Mouse (Mus musculus): ENCODE data around the gene Rag2.

Rag2 gene

GRCm38 (mm10) chr2:101624526-101624925 is at the start of gene Rag2:
Gene Rag2, plus strand, starts transcription at chr2:101624718.
- DNase-seq (ENCODE audit: low spot score), result no peak

- no peak for DNase-seq (ENCODE audit: low spot score)
These were observed 47.3 kb upstream of the Rag2 start for GRCm38 (mm10) chr2:101577243-101577642.

GRCm38 (mm10) chr2:101580027-101580426 is 44.5 kb upstream of the Rag2 start:
- DNase-seq (ENCODE audit: low spot score), result no peak

- no peak for DNase-seq (ENCODE audit: low spot score)
These were observed 44.1 kb upstream of the Rag2 start for GRCm38 (mm10) chr2:101580428-101580827.

- DNase-seq (ENCODE audit: low spot score), result no peak
These were observed 43.5 kb upstream of the Rag2 start for GRCm38 (mm10) chr2:101580977-101581376.

GRCm38 (mm10) chr2:101581418-101581817 is 43.1 kb upstream of the Rag2 start:
- DNase-seq (ENCODE audit: low spot score), result no peak

- DNase-seq (ENCODE audit: low spot score), result no peak
These were observed 33.2 kb upstream of the Rag2 start for GRCm38 (mm10) chr2:101591356-101591755.

- no peak for DNase-seq (ENCODE audit: low spot score)
These were observed 32.3 kb upstream of the Rag2 start for GRCm38 (mm10) chr2:101592023-101592841.

GRCm38 (mm10) chr2:101592886-101593285 is 31.6 kb upstream of the Rag2 start:
- no peak for DNase-seq (ENCODE audit: low spot score)

GRCm38 (mm10) chr2:101594681-101595080 is 29.8 kb upstream of the Rag2 start:
- DNase-seq (ENCODE audit: low spot score), result no peak

GRCm38 (mm10) chr2:101597186-101597585 is 27.3 kb upstream of the Rag2 start:
- DNase-seq (ENCODE audit: low spot score), result no peak

GRCm38 (mm10) chr2:101598190-101599181 is 26.0 kb upstream of the Rag2 start:
- no peak for DNase-seq (ENCODE audit: low spot score)

- peak; percentile 33 for DNase-seq (ENCODE audit: low spot score)
These were observed 23.8 kb upstream of the Rag2 start for GRCm38 (mm10) chr2:101600703-101601102.

- no peak for DNase-seq (ENCODE audit: low spot score)
These were observed 21.4 kb upstream of the Rag2 start for GRCm38 (mm10) chr2:101603099-101603498.

- no peak for DNase-seq (ENCODE audit: low spot score)
These were observed 16.2 kb upstream of the Rag2 start for GRCm38 (mm10) chr2:101608232-101608894.

- DNase-seq (ENCODE audit: low spot score), result no peak
These were observed 13.7 kb upstream of the Rag2 start for GRCm38 (mm10) chr2:101610861-101611260.

- no peak for DNase-seq (ENCODE audit: low spot score)
These were observed 8.8 kb upstream of the Rag2 start for GRCm38 (mm10) chr2:101615464-101616305.

- DNase-seq (ENCODE audit: low spot score), result no peak
These were observed 6.1 kb upstream of the Rag2 start for GRCm38 (mm10) chr2:101618373-101618772.

- DNase-seq (ENCODE audit: low spot score), result no peak
These were observed 3.6 kb upstream of the Rag2 start for GRCm38 (mm10) chr2:101620899-101621298.

GRCm38 (mm10) chr2:101621611-101622010 is 2.9 kb upstream of the Rag2 start:
- no peak for DNase-seq (ENCODE audit: low spot score)

- no peak for DNase-seq (ENCODE audit: low spot score)
These were observed 1.5 kb upstream of the Rag2 start for GRCm38 (mm10) chr2:101623042-101623441.
